Mouse (Mus musculus): ENCODE measurements around the gene Med12l.
"Not testable (repeated sequence)": the region's sequence is repeated elsewhere in the genome, so short reads cannot be mapped to it uniquely, and the experiment has no call there.

Med12l gene

DNA sequence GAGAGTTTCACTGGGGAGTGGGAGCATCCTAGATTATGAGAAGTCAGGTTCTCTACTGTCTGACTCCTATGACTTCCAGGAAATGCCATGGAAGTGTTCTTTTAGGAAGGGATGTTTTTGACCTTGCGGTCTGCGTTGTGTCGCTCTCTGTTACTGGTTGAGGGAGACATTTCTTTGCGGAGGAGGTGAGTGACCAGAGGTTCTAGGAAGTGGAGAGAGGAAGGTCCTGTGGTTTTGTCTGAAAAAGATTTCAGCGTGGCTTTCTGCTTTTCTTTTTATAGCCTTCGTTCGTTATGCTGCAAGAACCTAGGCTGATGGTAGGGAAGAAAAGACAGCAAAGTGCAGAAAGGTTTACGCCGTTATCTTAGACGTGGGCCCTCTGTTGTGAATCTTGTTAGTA is 92.9 kb downstream of the Med12l start:
- DNase-seq (ENCODE audit: extremely low read depth, insufficient read length, low spot score) = no peak

- DNase-seq (ENCODE audit: extremely low read depth, insufficient read length, low spot score) = no peak
Measured at GRCm38 (mm10) chr3:59101218-59101986, 95.8 kb downstream of the Med12l start, which contains the start of gene Gpr171. Gene Gpr171 (minus strand): TSS chr3:59101821.

GRCm38 (mm10) chr3:59102146-59102545 is 96.5 kb downstream of the Med12l start:
- DNase-seq (ENCODE audit: extremely low read depth, insufficient read length, low spot score) = no peak

DNA sequence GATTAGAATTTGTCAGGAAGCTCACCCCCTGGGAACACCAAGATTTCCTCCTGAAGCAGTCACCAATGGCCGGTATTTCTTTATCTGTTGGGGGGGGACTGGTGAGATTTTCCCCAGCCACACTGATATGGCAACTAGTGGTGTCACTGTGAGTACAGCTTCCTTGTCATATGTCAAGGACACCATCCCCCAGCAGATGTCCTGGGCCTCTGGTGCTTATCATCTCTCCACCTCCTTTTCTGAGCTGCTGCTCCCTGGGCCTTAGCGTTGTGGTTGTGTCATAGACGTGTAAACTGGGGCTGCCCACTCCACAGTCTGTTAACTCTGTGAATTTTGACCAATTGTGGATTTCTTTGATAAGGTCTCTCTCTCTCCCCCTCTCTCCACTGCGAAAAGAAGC is 98.8 kb downstream of the Med12l start:
- DNase-seq (ENCODE audit: extremely low read depth, insufficient read length, low spot score) = no peak

DNA sequence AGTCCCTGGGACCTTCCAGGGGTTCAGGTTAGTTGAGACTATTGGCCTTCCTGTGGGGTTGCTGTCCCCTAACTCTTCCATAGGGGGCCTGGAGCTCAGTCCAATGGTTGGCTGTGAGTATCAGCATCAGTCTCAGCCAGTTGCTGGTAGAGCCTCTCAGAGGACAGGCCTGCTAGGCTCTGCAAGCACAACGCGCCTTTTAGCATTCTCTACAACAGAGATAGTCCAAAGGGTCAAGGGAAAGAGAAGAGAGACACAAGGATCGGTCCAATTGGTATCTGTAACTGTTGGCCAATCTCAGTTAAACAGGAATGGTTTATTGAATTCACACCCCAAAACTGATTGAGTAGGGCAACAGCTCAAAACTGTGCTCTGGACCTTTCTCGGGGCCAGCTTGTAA is 101.8 kb downstream of the Med12l start:
- no peak for DNase-seq (ENCODE audit: extremely low read depth, insufficient read length, low spot score)

- DNase-seq (ENCODE audit: extremely low read depth, insufficient read length, low spot score) = not testable (repeated sequence)
Measured at GRCm38 (mm10) chr3:59109834-59110233, 104.2 kb downstream of the Med12l start.

DNA sequence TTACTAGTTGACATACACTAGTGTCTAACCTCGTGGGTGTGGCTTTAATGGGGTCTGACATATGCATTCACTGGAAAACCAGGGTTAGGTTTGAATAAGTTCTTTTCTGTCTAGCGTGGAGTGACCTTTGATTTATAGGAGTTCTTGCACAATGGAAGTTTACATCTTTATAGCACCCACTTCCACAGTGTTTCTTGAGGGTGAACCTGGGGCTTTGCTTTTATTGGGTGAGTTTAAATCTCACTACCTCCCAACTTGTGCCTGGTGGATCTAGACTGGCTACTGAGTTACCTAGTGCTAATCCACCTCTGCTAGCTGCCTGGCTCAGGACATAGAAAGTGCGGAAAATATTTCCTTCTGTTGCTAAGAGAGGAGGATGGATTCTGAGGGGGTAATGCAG is 106.3 kb downstream of the Med12l start:
- DNase-seq (ENCODE audit: extremely low read depth, insufficient read length, low spot score) = no peak

DNA sequence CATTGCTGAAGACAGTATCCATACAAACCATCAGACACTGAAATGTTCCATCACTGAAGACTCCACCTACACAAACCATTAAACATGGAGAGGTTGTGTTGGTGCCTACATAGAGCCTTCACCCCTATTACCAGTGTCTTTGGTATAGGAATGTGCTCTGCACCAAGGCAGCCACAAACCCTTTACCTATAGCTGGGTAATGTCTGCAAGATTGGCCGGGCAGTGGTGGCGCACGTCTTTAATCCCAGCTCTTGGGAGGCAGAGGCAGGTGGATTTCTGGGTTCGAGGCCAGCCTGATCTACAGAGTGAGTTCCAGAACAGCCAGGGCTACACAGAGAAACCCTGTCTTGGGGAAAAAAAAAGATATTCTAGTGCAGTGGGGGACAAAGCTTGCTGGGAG is 107.7 kb downstream of the Med12l start:
- DNase-seq (ENCODE audit: extremely low read depth, insufficient read length, low spot score) = not testable (repeated sequence)

GRCm38 (mm10) chr3:59113973-59114517 is 108.4 kb downstream of the Med12l start:
- no peak for DNase-seq (ENCODE audit: extremely low read depth, insufficient read length, low spot score)

DNA sequence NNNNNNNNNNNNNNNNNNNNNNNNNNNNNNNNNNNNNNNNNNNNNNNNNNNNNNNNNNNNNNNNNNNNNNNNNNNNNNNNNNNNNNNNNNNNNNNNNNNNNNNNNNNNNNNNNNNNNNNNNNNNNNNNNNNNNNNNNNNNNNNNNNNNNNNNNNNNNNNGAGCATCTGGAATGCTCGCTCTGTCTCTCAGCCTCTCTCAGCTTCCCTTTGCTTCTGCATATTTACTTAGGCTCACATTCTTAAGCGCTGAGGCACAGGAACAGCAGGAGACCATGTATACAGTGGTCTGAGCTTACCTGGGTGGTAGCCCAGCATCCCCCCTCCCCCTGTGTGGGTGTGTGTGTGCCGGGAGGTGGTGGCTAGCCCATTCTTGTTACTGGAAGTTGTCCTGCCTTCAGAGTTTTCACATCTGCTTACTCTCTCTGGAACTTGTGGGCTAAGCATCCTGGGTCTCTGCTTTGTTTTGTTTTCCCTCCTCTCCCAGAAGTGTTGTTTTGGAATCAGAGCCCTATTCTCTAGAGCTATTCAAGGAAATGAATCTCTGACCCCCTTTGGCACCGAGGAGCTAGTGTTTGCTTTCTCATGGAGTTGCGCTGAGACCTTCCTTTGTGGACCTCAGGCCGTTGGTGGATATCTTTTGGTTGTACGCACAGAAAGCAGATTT is 115.6 kb downstream of the Med12l start:
- DNase-seq (ENCODE audit: extremely low read depth, insufficient read length, low spot score) = peak; percentile 28

- DNase-seq (ENCODE audit: extremely low read depth, insufficient read length, low spot score) = no peak
Measured at GRCm38 (mm10) chr3:59121780-59122449, 116.3 kb downstream of the Med12l start.

DNA sequence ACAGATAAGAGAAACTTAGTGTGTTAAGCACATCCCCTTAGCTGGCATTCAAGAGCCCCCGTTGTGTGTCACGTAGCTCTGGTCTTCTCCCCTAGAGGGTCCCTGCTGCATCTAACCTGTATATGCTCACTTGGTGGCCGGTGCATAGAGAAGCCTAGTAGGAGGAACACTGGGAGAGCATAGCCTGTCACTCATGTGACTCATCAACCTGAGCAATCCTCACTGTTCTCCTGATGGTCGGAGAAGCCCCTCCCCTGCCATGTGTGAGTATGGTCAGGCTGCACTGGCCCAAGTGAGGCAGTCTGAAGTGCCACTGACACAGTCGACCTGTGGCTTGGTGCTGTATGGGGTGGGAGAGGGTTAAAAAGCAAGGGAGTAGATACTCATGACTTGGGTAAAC is 119.4 kb downstream of the Med12l start:
- no peak for DNase-seq (ENCODE audit: extremely low read depth, insufficient read length, low spot score)

GRCm38 (mm10) chr3:59125783-59126555 is 120.3 kb downstream of the Med12l start:
- no peak for DNase-seq (ENCODE audit: extremely low read depth, insufficient read length, low spot score)

GRCm38 (mm10) chr3:59128681-59129080 is 123.1 kb downstream of the Med12l start:
- DNase-seq (ENCODE audit: extremely low read depth, insufficient read length, low spot score) = no peak

GRCm38 (mm10) chr3:59129547-59129946 is 123.9 kb downstream of the Med12l start:
- DNase-seq (ENCODE audit: extremely low read depth, insufficient read length, low spot score) = no peak

DNA sequence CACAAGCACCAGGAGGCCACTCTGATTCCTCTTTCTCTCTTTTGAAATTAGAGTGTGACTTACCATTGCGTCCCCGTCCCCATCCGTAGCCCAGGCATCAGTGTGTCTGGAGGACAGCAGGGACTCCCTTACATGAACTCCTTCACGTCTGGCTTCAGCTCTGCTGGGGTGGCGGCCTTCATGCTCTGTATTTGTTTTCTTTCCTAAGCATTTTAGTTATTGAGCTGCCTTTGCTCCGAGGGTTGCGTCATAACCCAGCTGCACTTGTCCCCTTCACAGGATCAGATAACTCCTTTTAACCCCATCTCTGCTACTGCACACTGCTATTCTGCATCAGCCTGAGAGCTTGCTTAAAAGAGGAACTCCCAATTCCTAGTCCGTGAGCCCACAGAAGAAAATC is 124.8 kb downstream of the Med12l start:
- peak; percentile 14 for DNase-seq (ENCODE audit: extremely low read depth, insufficient read length, low spot score)

GRCm38 (mm10) chr3:59131081-59131480 is 125.5 kb downstream of the Med12l start:
- no peak for DNase-seq (ENCODE audit: extremely low read depth, insufficient read length, low spot score)

- DNase-seq (ENCODE audit: extremely low read depth, insufficient read length, low spot score) = no peak
Measured at GRCm38 (mm10) chr3:59131966-59132365, 126.3 kb downstream of the Med12l start.

DNA sequence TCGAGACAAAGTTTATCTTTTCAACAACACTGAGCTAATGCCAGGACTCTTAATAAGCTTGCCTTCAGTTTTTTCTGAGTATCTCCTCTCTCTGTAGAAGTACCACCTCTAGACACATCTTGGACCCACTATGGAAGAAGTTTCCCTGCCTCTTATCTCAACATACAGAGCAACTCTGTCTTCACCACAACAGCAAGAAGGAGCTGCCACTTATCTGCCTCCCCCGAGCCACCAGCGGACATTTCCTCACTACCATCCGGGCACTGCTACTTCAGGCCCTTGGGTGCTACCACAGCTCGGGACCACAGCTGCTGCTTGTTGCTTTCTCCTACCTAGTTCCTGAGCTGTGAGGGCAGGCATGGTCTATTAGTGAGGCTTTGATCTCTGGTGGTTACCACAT is 127.6 kb downstream of the Med12l start:
- no peak for DNase-seq (ENCODE audit: extremely low read depth, insufficient read length, low spot score)

DNA sequence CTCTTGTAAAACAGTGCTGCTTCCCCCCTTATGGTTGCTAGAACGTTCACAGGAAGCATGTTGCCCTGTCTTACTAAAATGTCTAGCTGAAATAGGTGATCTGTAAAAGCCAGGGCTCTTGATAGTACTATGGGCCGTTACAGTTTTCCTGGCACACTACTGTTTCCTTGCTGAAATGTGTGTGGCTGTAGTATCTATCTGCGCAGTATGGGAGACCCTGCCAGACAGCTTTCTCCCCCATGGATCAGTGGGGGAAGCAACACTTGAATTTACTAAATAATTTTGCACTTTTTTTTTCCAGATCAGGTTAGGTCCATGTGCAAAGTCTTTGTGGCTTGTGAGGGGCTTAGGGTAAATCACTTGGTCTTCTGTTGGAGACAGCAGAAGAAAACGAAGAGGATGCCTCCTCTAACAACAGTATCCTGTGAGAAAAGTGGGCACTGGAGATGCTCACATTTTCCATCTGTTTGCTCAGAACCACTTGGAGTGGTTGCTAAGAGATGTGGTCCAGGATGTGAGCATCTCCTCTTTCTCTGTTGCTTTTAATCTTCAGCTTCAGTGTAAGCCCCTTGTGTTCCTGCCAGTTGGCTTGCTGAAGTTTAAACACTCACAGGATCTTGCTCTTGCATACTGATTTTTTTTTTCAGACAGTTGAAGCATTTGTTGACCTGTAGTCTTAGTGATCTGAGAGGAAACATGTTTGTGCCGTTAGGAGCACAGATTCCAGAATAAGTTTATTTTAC is 130.5 kb downstream of the Med12l start:
- DNase-seq (ENCODE audit: extremely low read depth, insufficient read length, low spot score) = no peak

All from 3134 (cell line).